Mouse (Mus musculus): ENCODE data around the gene Ahctf1. TPM values are rescaled to one million over a fixed set of nuclear protein-coding genes. Genes with fewer than 3 reads are reported as not detected.
A peak's percentile ranks its signal among the peaks of the same experiment; 100 is the strongest.

The Ahctf1 gene
- polyA plus RNA-seq, 1 experiment from 2014 or later, result 36.6 TPM

DNA sequence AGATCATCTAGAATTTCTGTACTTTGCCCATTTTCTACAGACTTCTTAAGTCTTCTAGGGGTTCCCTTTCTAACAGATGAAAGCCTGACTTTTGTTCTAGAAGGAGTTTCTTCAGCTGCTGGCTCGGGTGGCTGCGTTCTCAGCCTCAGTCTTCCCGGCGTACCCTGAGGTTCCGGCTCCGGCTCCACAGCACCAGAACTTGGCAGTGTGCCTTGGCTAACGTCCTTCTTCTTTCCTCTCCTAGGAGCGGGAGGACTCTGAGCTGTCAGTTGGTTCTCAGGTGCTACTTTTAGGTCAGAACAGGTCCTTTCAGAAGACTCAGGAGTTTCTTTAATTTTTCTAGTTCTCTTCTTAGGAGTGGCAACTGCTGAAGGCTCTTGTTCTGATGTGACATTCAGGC, 50.5 kb downstream of the Ahctf1 start:
- no peak for TF ChIP-seq CTCF (IDR thresholded peaks at IDR 0.05; ENCODE audit: low read depth)
- H3K4me1 ChIP-seq (ENCODE audit: insufficient read depth), result no peaks in the 10 kb centered on the region
- no peaks in the 10 kb centered on the region for H3K27me3 ChIP-seq (ENCODE audit: insufficient read depth, low read length)
- no peak overlapping the region for H3K4me2 ChIP-seq
- 93% methylated on average over 8 of the region's 8 CpGs for WGBS
- H3K4me3 ChIP-seq (ENCODE audit: low read depth, low read length), result no peak overlapping the region
- H3K9me3 ChIP-seq (ENCODE audit: low read depth, low read length), result no peaks in the 10 kb centered on the region
- H3K9ac ChIP-seq, result no peak overlapping the region
- H3K27ac ChIP-seq (ENCODE audit: low read depth), result no peak overlapping the region
- peaks cover 76% of the 10 kb centered on the region for H3K36me3 ChIP-seq (ENCODE audit: insufficient read depth)
- ATAC-seq (ENCODE audit: insufficient read depth) (no peak), DNase-seq (no peak)

DNA sequence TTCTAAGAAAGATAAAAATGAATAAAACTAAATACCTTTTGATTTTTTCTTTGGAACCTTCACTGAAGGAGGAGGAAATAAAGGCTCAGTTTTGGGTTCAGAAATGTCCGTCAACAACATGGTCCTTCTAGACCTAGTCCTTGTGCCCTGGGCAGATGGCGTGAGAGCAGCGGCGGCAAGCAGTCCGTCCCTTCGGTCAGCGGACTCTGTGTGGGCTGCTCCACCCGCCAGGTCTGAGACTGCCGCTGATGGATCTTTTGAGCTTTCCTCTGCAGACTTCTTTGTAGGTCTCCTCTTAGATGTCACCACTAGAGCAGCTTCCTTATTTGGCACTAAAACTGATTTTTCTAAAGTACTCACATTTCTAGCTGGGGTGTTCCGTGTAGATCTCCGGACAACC, 51.2 kb downstream of the Ahctf1 start:
- Histone ChIP-seq H3K4me3 (ENCODE audit: low read depth, low read length) (no peak overlapping the region), H3K27ac (ENCODE audit: low read depth) (no peak overlapping the region), H3K4me1 (ENCODE audit: insufficient read depth) (no peaks in the 10 kb centered on the region), H3K9ac (no peak overlapping the region), H3K27me3 (ENCODE audit: insufficient read depth, low read length) (no peaks in the 10 kb centered on the region), H3K36me3 (ENCODE audit: insufficient read depth) (peaks cover 78% of the 10 kb centered on the region), H3K9me3 (ENCODE audit: low read depth, low read length) (no peaks in the 10 kb centered on the region), H3K4me2 (no peak overlapping the region)
- DNase-seq, result no peak
- no peak for ATAC-seq (ENCODE audit: insufficient read depth)
- TF ChIP-seq CTCF (IDR thresholded peaks at IDR 0.05; ENCODE audit: low read depth), result no peak
- 98% methylated on average over 11 of the region's 11 CpGs for WGBS

DNA sequence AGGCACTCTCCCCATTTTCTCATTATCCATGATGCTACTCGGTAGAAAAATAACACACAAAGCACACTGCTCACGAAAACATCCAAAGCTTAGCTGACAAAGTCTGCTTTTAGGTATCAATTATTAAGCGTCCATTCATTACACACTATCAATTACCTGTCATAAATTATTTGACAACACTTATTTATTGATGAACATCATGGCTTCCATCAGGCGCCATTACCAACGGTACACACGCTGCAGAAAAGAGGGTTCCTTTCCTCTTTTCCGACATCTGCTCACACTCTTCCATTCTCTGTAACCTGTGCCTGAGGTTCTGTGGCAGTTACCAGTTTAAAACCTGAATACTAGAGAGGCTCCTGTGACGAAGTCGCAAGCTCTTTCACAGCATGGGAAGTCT, 58.3 kb downstream of the Ahctf1 start, which contains the start of gene Kif28:
Gene Kif28, minus strand, starts transcription at position 101 of the 400 bp plus-strand sequence.
- H3K9me3 ChIP-seq (ENCODE audit: low read depth, low read length), result no peaks in the 10 kb centered on the region
- 90% methylated on average over 9 of the region's 9 CpGs for WGBS
- H3K4me1 ChIP-seq (ENCODE audit: insufficient read depth), result no peaks in the 10 kb centered on the region
- H3K9ac ChIP-seq, result no peak within 1 kb of the TSS
- no peak within 1 kb of the TSS for H3K27ac ChIP-seq (ENCODE audit: low read depth)
- DNase-seq (no peak), ATAC-seq (ENCODE audit: insufficient read depth) (no peak)
- H3K4me2 ChIP-seq, result no peak within 1 kb of the TSS
- TF ChIP-seq CTCF (IDR thresholded peaks at IDR 0.05; ENCODE audit: low read depth), result no peak
- no peaks in the 10 kb centered on the region for H3K27me3 ChIP-seq (ENCODE audit: insufficient read depth, low read length)
- H3K36me3 ChIP-seq (ENCODE audit: insufficient read depth), result peaks cover 48% of the 10 kb centered on the region
- H3K4me3 ChIP-seq (ENCODE audit: low read depth, low read length), result no peak within 1 kb of the TSS

DNA sequence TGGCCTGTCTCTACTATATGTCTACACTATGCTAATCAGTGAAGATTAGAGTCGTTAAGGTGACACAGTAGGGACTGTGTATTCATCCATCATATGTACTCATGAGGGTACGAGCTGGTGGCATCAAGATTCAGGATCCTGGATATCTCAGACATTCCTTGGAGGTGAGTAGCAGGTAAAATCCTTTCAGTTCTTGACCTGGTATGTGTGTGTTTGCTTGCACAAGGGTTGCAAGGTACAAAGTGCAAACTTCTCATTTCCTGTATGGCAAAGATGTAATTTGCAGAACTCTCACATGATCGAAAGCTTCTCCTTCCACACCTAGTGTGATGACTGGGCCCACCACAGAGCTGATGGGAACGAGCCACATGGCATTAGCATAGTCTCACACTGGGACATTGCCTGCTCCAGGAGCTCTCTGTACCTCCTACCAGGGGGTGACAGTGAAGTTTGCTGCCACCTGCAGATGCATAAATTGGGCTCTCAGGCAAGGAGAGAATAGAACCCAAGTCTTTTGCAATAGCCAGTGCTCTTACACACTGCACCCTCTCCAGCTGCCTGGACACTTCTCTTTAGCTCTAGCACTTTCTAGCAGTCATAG, 59.8 kb downstream of the Ahctf1 start:
- Histone ChIP-seq H3K4me2 (no peak overlapping the region), H3K27ac (ENCODE audit: low read depth) (no peak overlapping the region), H3K27me3 (ENCODE audit: insufficient read depth, low read length) (no peaks in the 10 kb centered on the region), H3K36me3 (ENCODE audit: insufficient read depth) (peaks cover 44% of the 10 kb centered on the region), H3K9ac (no peak overlapping the region), H3K4me1 (ENCODE audit: insufficient read depth) (no peaks in the 10 kb centered on the region), H3K4me3 (ENCODE audit: low read depth, low read length) (no peak overlapping the region), H3K9me3 (ENCODE audit: low read depth, low read length) (no peaks in the 10 kb centered on the region)
- no peak for TF ChIP-seq CTCF (IDR thresholded peaks at IDR 0.05; ENCODE audit: low read depth)
- no peak; the same call in 1 of the 2 replicates for ATAC-seq (ENCODE audit: insufficient read depth)
- 70% methylated on average over 4 of the region's 4 CpGs for WGBS
- DNase-seq, result no peak

DNA sequence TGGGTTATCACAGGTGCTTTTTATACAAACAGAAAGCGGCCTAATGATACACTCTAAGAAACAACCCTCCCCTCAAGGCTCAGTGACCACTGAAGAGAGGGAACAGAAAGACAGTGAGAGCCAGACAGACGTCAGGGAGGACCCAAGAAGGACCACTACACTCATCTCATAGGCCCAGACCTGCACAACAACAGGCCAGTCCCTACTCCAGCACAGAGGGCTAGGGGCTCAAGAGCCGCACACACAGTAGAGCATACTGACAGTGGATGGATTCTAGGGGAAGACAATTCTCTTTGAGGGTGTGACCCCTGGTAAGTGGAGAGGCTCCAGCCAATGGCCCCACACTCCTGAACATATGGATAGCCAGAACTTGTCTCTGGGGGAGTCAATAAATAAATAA, 67.0 kb downstream of the Ahctf1 start:
- Histone ChIP-seq H3K4me2 (no peak overlapping the region), H3K9me3 (ENCODE audit: low read depth, low read length) (no peaks in the 10 kb centered on the region), H3K27ac (ENCODE audit: low read depth) (no peak overlapping the region), H3K27me3 (ENCODE audit: insufficient read depth, low read length) (no peaks in the 10 kb centered on the region), H3K9ac (no peak overlapping the region), H3K4me3 (ENCODE audit: low read depth, low read length) (no peak overlapping the region), H3K4me1 (ENCODE audit: insufficient read depth) (no peaks in the 10 kb centered on the region), H3K36me3 (ENCODE audit: insufficient read depth) (no peaks in the 10 kb centered on the region)
- no peak for ATAC-seq (ENCODE audit: insufficient read depth)
- no peak for DNase-seq
- TF ChIP-seq CTCF (IDR thresholded peaks at IDR 0.05; ENCODE audit: low read depth), result no peak
- 78% methylated on average over 3 of the region's 3 CpGs for WGBS

DNA sequence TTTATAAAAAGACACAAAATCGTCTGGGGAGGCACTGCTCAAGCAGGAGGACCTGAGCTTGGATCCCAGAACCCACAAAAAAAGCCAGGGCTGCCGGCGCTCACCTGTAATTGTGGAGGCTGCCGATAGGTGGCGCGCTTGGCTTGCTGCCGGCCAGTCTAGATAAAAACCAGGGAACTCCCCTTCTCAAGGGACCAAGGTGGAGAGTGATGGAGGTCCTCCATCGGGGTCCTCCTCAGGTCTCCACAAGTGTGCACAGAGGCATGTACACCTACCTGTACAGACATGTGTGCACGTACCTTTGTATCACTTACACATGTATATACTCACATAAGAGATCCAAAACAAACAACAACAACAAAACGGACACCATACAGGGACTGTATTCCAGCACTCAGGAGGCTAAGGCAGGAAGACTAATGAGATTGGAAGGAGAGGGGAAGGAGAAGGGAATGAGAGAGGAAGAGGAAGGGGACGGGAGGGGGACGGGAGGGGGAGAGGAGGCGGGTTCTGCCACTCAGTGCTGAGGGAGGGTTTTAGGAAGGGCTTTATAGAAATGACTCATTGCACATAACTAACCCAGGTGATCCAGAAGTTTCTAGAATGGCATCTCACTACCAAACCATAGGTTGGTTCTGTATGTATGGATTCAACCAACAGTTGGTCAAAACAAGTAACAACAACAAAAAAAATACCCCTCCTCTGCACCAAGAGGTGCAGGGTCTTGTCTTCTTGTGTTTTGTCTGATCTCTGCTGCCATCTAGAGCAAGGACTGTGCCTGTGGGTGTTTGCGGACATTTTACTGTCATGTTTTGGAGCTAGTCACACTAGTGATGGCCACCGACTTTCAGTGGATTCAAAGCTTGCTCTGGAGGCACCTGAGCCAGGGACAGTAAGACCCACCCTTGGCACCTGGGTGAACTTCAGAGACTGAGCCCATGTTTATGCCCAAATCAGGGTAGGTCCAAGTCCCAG, 68.7 kb downstream of the Ahctf1 start:
- Histone ChIP-seq H3K4me2 (peak overlapping the region; percentile 40; the same call in 1 of the 2 replicates), H3K9me3 (ENCODE audit: low read depth, low read length) (no peaks in the 10 kb centered on the region), H3K4me1 (ENCODE audit: insufficient read depth) (no peaks in the 10 kb centered on the region), H3K27ac (ENCODE audit: low read depth) (no peak overlapping the region), H3K9ac (no peak overlapping the region), H3K4me3 (ENCODE audit: low read depth, low read length) (no peak overlapping the region), H3K36me3 (ENCODE audit: insufficient read depth) (no peaks in the 10 kb centered on the region), H3K27me3 (ENCODE audit: insufficient read depth, low read length) (no peaks in the 10 kb centered on the region)
- ATAC-seq (ENCODE audit: insufficient read depth) (peak; percentile 28; the same call in 1 of the 2 replicates), DNase-seq (peak; percentile 64)
- peak; percentile 76 for TF ChIP-seq CTCF (IDR thresholded peaks at IDR 0.05; ENCODE audit: low read depth)
- WGBS, result 29% methylated on average over 15 of the region's 15 CpGs

DNA sequence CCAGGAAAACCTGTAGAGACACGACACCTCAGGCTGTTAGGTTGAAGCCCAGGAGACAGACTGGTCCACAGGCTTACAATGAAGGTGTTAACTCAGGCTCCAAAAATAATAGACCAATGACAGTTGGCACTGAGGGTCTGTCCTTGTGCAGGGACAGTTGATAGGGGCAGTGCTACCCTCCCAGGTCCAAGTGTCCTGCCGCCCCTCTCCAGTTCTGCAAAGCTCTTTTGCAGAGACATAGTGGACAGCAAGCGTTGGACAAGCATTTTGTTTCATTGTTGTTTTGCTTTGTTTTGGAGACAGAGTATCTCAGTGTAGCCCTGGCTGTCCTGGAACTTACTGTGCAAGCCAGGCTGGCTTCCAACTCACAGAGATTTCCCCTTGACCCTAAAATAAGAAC, 72.1 kb downstream of the Ahctf1 start:
- 87% methylated on average over 3 of the region's 3 CpGs for WGBS
- Histone ChIP-seq H3K4me3 (ENCODE audit: low read depth, low read length) (no peak overlapping the region), H3K27me3 (ENCODE audit: insufficient read depth, low read length) (no peaks in the 10 kb centered on the region), H3K36me3 (ENCODE audit: insufficient read depth) (no peaks in the 10 kb centered on the region), H3K9me3 (ENCODE audit: low read depth, low read length) (no peaks in the 10 kb centered on the region), H3K4me2 (no peak overlapping the region), H3K27ac (ENCODE audit: low read depth) (no peak overlapping the region), H3K4me1 (ENCODE audit: insufficient read depth) (no peaks in the 10 kb centered on the region), H3K9ac (no peak overlapping the region)
- ATAC-seq (ENCODE audit: insufficient read depth) (no peak), DNase-seq (no peak)
- no peak for TF ChIP-seq CTCF (IDR thresholded peaks at IDR 0.05; ENCODE audit: low read depth)

Data from lung, embryonic 14.5 days (tissue).